Mouse (Mus musculus): ENCODE measurements around the gene Tmem91. TPM values are rescaled to one million over a fixed set of nuclear protein-coding genes. Genes with fewer than 3 reads are reported as not detected.

Gene Tmem91
- total and polyA plus RNA-seq, 3 experiments, result 0.55 to 1.3 TPM; not detected in 1

GRCm38 (mm10) chr7:25718788-25719417 lies 43.9 kb upstream of the Tmem91 start, which contains the start of gene Ccdc97:
TSS of gene Ccdc97 (minus strand) at chr7:25719088.
- Histone ChIP-seq H3K36me3 (replicated peaks in 1 of 2; ENCODE audit: control insufficient read depth in 1 of 2, insufficient read depth in 1 of 2, low read length in 1 of 2) (peaks cover 54 to 72% of the 10 kb centered on the region in 2 experiments), H3K79me2 (replicated peaks; ENCODE audit: control insufficient read depth, extremely low read depth, insufficient read depth, poor library complexity, severe bottlenecking) (peaks cover 15% of the 10 kb centered on the region), H3K27me3 (replicated peaks) (no peaks in the 10 kb centered on the region), H3K9ac (ENCODE audit: insufficient read depth, low read depth) (peak within 1 kb of the TSS; percentile 88), H3K4me3 (replicated peaks in 1 of 3; ENCODE audit: low read depth in 2 of 3, low read length in 2 of 3, poor library complexity in 1 of 3) (peak within 1 kb of the TSS; percentile 66 to 99 (median 72)), H3K9me3 (replicated peaks; ENCODE audit: low read length) (no peaks in the 10 kb centered on the region), H3K27ac (ENCODE audit: insufficient read depth, low read depth) (peak within 1 kb of the TSS; percentile 61), H3K4me1 (ENCODE audit: control insufficient read depth in 1 of 2, insufficient read depth in 2 of 2) (peaks cover 3 to 27% of the 10 kb centered on the region in 2 experiments; a peak in 3 of 4 replicates), H3K4me2 (ENCODE audit: insufficient read depth, low read depth, poor library complexity, severe bottlenecking) (peak within 1 kb of the TSS; percentile 86)
- DNase-seq (ENCODE audit: extremely low read depth), result peak; percentile 98
- in situ Hi-C loops (cut with MboI; ENCODE audit: low pct_ligation_motif_present, low pct_unique_long_range_greater_than_20kb, low sequenced_read_pairs) (loop anchor here (5.0 kb wide), 1 partner anchor 33 kb away; the partner anchor contains the start of gene Hnrnpul1), dilution Hi-C loops (cut with MboI; ENCODE audit: extremely low pct_ligation_motif_present, extremely low pct_unique_long_range_greater_than_20kb, low sequenced_read_pairs) (no loop called here)
- TF ChIP-seq SMC3 (IDR thresholded peaks at IDR 0.05; ENCODE audit: low read depth, low read length) (no peak), SIN3A (IDR thresholded peaks at IDR 0.05; ENCODE audit: low read length) (peak; percentile 87), JUND (conservative IDR thresholded peaks at IDR 0.05; ENCODE audit: low read depth, low read length) (no peak), JUN (IDR thresholded peaks at IDR 0.05; ENCODE audit: insufficient read depth, low read depth, low read length) (no peak), MAFK (IDR thresholded peaks at IDR 0.05; ENCODE audit: insufficient replicate concordance, low read length) (0 out of 2 replicates have a peak, but pooled peaks have one; percentile 4), ETS1 (conservative IDR thresholded peaks at IDR 0.05; ENCODE audit: low read depth, low read length) (peak; percentile 25), PAX5 (IDR thresholded peaks at IDR 0.05; ENCODE audit: low read length) (no peak), HCFC1 (IDR thresholded peaks at IDR 0.05; ENCODE audit: low read depth, low read length) (peak; percentile 89), MAZ (IDR thresholded peaks at IDR 0.05; ENCODE audit: low read depth, low read length) (no peak), ZKSCAN1 (IDR thresholded peaks at IDR 0.05; ENCODE audit: borderline replicate concordance, low read depth, low read length) (no peak), NELFE (IDR thresholded peaks at IDR 0.05; ENCODE audit: low read depth, low read length) (peak; percentile 88), RCOR1 (conservative IDR thresholded peaks at IDR 0.05; ENCODE audit: low read depth, low read length) (no peak), ZNF384 (IDR thresholded peaks at IDR 0.05; ENCODE audit: low read depth, low read length) (no peak), GABPA (IDR thresholded peaks at IDR 0.05; ENCODE audit: insufficient replicate concordance, low read depth, low read length) (no peak), ZC3H11A (IDR thresholded peaks at IDR 0.05; ENCODE audit: low read depth, low read length) (no peak), BHLHE40 (IDR thresholded peaks at IDR 0.05; ENCODE audit: low read depth, low read length) (peak; percentile 70), ELF1 (IDR thresholded peaks at IDR 0.05; ENCODE audit: low read depth, low read length) (peak; percentile 95), POLR2A (IDR thresholded peaks at IDR 0.05; ENCODE audit: low read depth, low read length) (peak; percentile 80), KAT2A (IDR thresholded peaks at IDR 0.05; ENCODE audit: insufficient replicate concordance, low read length) (peak; percentile 76; the same call in 1 of the 2 replicates), MAX (IDR thresholded peaks at IDR 0.05; ENCODE audit: low read length) (peak; percentile 62), IRF4 (IDR thresholded peaks at IDR 0.05; ENCODE audit: low read depth, low read length) (0 out of 2 replicates have a peak, but pooled peaks have one; percentile 10), TBP (conservative IDR thresholded peaks at IDR 0.05; ENCODE audit: low read depth, low read length) (peak; percentile 71; the same call in 1 of the 2 replicates), TCF12 (IDR thresholded peaks at IDR 0.05; ENCODE audit: low read depth, low read length) (peak; percentile 51), MYC (IDR thresholded peaks at IDR 0.05; ENCODE audit: low read depth, low read length) (0 out of 2 replicates have a peak, but pooled peaks have one; percentile 50), EP300 (IDR thresholded peaks at IDR 0.05; ENCODE audit: low read length) (no peak), UBTF (IDR thresholded peaks at IDR 0.05; ENCODE audit: low read depth, low read length) (no peak), NRF1 (IDR thresholded peaks at IDR 0.05; ENCODE audit: low read depth, low read length) (peak; percentile 94), MXI1 (IDR thresholded peaks at IDR 0.05; ENCODE audit: low read depth, low read length) (peak; percentile 84; the same call in 1 of the 2 replicates), CHD1 (IDR thresholded peaks at IDR 0.05; ENCODE audit: low read depth, low read length) (no peak), CHD2 (IDR thresholded peaks at IDR 0.05; ENCODE audit: low read length) (peak; percentile 81), RAD21 (IDR thresholded peaks at IDR 0.05; ENCODE audit: low read depth, low read length) (no peak), ZMIZ1 (IDR thresholded peaks at IDR 0.05; ENCODE audit: low read depth, low read length) (peak; percentile 87; the same call in 1 of the 2 replicates), CTCF (conservative IDR thresholded peaks at IDR 0.05 in 1 of 2, IDR thresholded peaks at IDR 0.05 in 1 of 2; ENCODE audit: low read depth in 2 of 2, low read length in 2 of 2) (no peak), USF2 (conservative IDR thresholded peaks at IDR 0.05; ENCODE audit: low read depth, low read length) (no peak), USF1 (IDR thresholded peaks at IDR 0.05; ENCODE audit: low read depth, low read length) (no peak; the same call in 1 of the 2 replicates), MEF2A (IDR thresholded peaks at IDR 0.05; ENCODE audit: borderline replicate concordance, low read depth, low read length) (peak; percentile 34; the same call in 1 of the 2 replicates), POLR2AphosphoS2 (IDR thresholded peaks at IDR 0.05; ENCODE audit: low read depth, low read length) (peak; percentile 99), E2F4 (IDR thresholded peaks at IDR 0.05; ENCODE audit: insufficient replicate concordance, low read depth, low read length) (peak; percentile 65; the same call in 1 of the 2 replicates)
